Mouse (Mus musculus) midbrain, embryonic 16.5 days (tissue): ENCODE results near the gene Fbxl2. TPM values are rescaled to one million over a fixed set of nuclear protein-coding genes. Genes with fewer than 3 reads are reported as not detected.

ENCODE experiments used
- ATAC-seq: fragments of 200-750 bp; cut with Nextera tagmentation; 2 replicates; pipeline ENCODE4 v1.8.0; 2017; ENCODE audit warnings: moderate TSS enrichment
- H3K27ac ChIP-seq: fragments of 300-500 bp; sonication (generic); 2 replicates; pipeline ENCODE4 v1.5.1; 2014; ENCODE audit warnings: mild to moderate bottlenecking, low read length, mixed read lengths
- H3K27me3 ChIP-seq: fragments of 300-500 bp; sonication (generic); 2 replicates; pipeline ENCODE4 v1.6.1; 2014; ENCODE audit warnings: low read depth, low read length, mixed read lengths; ENCODE audit not compliant: control insufficient read depth, insufficient read depth
- H3K36me3 ChIP-seq: fragments of 300-500 bp; sonication (generic); 2 replicates; pipeline ENCODE4 v1.6.1; 2014; ENCODE audit warnings: mild to moderate bottlenecking, low read length, moderate library complexity, mixed read lengths; ENCODE audit not compliant: control insufficient read depth, insufficient read depth
- H3K4me1 ChIP-seq: fragments of 300-500 bp; sonication (generic); 2 replicates; pipeline ENCODE4 v1.6.1; 2014; ENCODE audit warnings: mild to moderate bottlenecking, low read length, mixed read lengths; ENCODE audit not compliant: control insufficient read depth, insufficient read depth
- H3K4me2 ChIP-seq: fragments of 300-500 bp; sonication (generic); 2 replicates; pipeline ENCODE4 v1.6.1; 2014; ENCODE audit warnings: mild to moderate bottlenecking, low read length, mixed read lengths
- H3K4me3 ChIP-seq: fragments of 300-500 bp; sonication (generic); 2 replicates; pipeline ENCODE4 v1.5.1; 2014; ENCODE audit warnings: low read depth, mild to moderate bottlenecking, low read length, moderate library complexity, mixed read lengths
- H3K9ac ChIP-seq: fragments of 300-500 bp; sonication (generic); 2 replicates; pipeline ENCODE4 v1.6.1; 2014; ENCODE audit warnings: low read depth, low read length, mixed read lengths
- H3K9me3 ChIP-seq: fragments of 300-500 bp; sonication (generic); replicated peaks from 2 replicates; pipeline ENCODE4 v1.6.1; 2014; ENCODE audit warnings: mild to moderate bottlenecking, low read length, mixed read lengths; ENCODE audit not compliant: control insufficient read depth, poor library complexity, severe bottlenecking
- whole genome bisulfite sequencing: fragments of 180-500 bp; shearing (Covaris S2); extraction: QIAGEN DNeasy Blood & Tissue Kit; methylation state at CpG from one replicate; pipeline ENCODE4 v1.1.7; 2014; 5-methylcytosine and 5-hydroxymethylcytosine counted together
- polyA plus RNA-seq: library from polyadenylated mRNA; unstranded; fragments of >200 nt; fragmentation: Nextera tagmentation; extraction: Ambion mirVana; gene quantifications from 2 replicates; pipeline ENCODE4 v1.2.1, GENCODE M21; 2015

Gene Fbxl2
- polyA plus RNA-seq, 1 experiment from 2014 or later: 35.3 TPM

DNA sequence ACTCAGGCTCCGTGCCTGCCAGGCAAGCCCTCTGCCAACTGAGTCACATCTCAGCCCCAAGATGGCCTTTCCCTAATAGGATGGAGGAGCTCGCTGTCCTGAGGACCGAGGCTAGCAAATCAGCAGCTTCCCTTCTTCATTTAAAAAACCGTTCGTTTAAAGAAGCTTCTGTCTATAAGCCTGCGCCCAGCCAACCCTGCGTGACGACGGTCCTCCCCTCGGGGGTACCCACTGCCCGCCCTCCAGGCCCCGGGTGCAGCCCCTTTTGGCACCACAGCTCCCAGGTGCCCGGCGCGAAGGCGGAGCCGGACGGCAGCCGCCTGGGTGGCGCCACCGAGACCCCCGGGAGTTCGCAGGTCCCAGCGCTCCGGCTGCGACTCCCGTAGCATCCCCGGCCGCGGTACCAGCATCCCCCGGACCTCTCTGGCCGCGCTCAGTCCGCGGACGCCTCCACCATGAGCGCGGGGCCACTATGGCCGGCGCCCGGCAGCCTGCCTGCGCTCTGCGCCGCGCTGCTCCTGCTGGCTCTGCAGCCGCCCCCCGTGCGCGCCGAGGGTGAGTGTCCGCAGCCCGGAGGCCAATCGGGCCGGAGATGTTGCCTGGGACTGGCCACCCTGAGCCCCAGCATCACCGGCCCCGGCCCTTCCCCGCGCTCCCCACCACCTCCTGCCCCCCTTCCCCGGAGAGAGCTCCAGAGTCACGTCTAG lies 11.3 kb upstream of the Fbxl2 start, which contains the start of gene Susd5:
TSS of gene Susd5 (plus strand) at position 51 of the 707 bp plus-strand sequence.
- Histone ChIP-seq H3K36me3 (no peaks in the 10 kb centered on the region), H3K4me3 (peak within 1 kb of the TSS; percentile 48), H3K4me1 (0 out of 2 replicates have a peak, but pooled peaks cover 2% of the 10 kb centered on the region), H3K27ac (no peak within 1 kb of the TSS), H3K9me3 (no peaks in the 10 kb centered on the region), H3K4me2 (peak within 1 kb of the TSS; percentile 76), H3K27me3 (peaks cover 14% of the 10 kb centered on the region), H3K9ac (peak within 1 kb of the TSS; percentile 60)
- peak; percentile 60 for ATAC-seq
- WGBS: under 1% methylated on average over 57 of the region's 60 CpGs

GRCm38 (mm10) chr9:114052866-114053265 lies 6.9 kb upstream of the Fbxl2 start:
- ATAC-seq: no peak
- 86% methylated on average over 6 of the region's 6 CpGs for WGBS
- Histone ChIP-seq H3K27me3 (peaks cover 13% of the 10 kb centered on the region), H3K4me2 (no peak overlapping the region), H3K36me3 (no peaks in the 10 kb centered on the region), H3K27ac (no peak overlapping the region), H3K9ac (no peak overlapping the region), H3K4me3 (no peak overlapping the region), H3K9me3 (no peaks in the 10 kb centered on the region), H3K4me1 (0 out of 2 replicates have a peak, but pooled peaks cover 2% of the 10 kb centered on the region)

- Histone ChIP-seq H3K9ac (no peak overlapping the region), H3K27ac (no peak overlapping the region), H3K4me1 (no peaks in the 10 kb centered on the region), H3K27me3 (peaks cover 5% of the 10 kb centered on the region), H3K36me3 (no peaks in the 10 kb centered on the region), H3K4me3 (no peak overlapping the region), H3K4me2 (no peak overlapping the region), H3K9me3 (no peaks in the 10 kb centered on the region)
- no peak for ATAC-seq
- 90% methylated on average over 4 of the region's 4 CpGs for WGBS
These were observed 6.0 kb upstream of the Fbxl2 start for GRCm38 (mm10) chr9:114052031-114052430.

DNA sequence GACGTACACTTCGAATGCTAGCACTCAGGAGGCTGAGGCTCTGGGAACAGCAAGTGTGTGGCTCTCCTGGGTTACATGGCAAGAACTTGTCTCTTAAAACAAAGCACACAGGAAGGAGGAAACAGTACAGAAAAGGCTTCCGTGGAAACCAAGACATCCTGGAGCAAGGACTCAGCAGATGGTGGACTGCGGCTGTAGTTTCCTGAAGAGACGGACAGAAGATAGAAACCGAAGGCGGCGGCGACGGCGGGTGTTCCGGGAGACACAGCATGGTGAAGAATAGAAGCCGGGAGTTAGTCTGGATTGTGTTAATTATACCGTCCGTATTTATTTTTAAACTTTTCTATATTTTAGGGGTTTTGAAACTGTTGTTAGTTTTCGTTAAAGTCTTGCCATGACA lies 4.8 kb upstream of the Fbxl2 start:
- no peak overlapping the region for H3K4me3 ChIP-seq
- H3K27me3 ChIP-seq: no peaks in the 10 kb centered on the region; the same call in none of the 2 replicates
- 94% methylated on average over 16 of the region's 16 CpGs for WGBS
- H3K9me3 ChIP-seq: no peaks in the 10 kb centered on the region
- no peak overlapping the region for H3K27ac ChIP-seq
- H3K9ac ChIP-seq: no peak overlapping the region
- no peak overlapping the region for H3K4me2 ChIP-seq
- no peak for ATAC-seq
- no peaks in the 10 kb centered on the region for H3K36me3 ChIP-seq
- no peaks in the 10 kb centered on the region for H3K4me1 ChIP-seq

GRCm38 (mm10) chr9:114050106-114050505 lies 4.1 kb upstream of the Fbxl2 start:
- Histone ChIP-seq H3K36me3 (no peaks in the 10 kb centered on the region), H3K27ac (no peak overlapping the region), H3K9me3 (no peaks in the 10 kb centered on the region), H3K4me2 (no peak overlapping the region), H3K4me3 (no peak overlapping the region), H3K9ac (no peak overlapping the region), H3K4me1 (no peaks in the 10 kb centered on the region), H3K27me3 (no peaks in the 10 kb centered on the region; the same call in 1 of the 2 replicates)
- 86% methylated on average over 7 of the region's 7 CpGs for WGBS
- ATAC-seq: no peak

- Histone ChIP-seq H3K27ac (no peak overlapping the region), H3K27me3 (no peaks in the 10 kb centered on the region), H3K4me3 (no peak overlapping the region), H3K4me2 (no peak overlapping the region), H3K4me1 (no peaks in the 10 kb centered on the region), H3K9ac (no peak overlapping the region), H3K36me3 (no peaks in the 10 kb centered on the region), H3K9me3 (no peaks in the 10 kb centered on the region)
- no peak for ATAC-seq
- WGBS: 89% methylated on average over 7 of the region's 7 CpGs
These were observed 685 bp upstream of the Fbxl2 start for GRCm38 (mm10) chr9:114046676-114047075.

DNA sequence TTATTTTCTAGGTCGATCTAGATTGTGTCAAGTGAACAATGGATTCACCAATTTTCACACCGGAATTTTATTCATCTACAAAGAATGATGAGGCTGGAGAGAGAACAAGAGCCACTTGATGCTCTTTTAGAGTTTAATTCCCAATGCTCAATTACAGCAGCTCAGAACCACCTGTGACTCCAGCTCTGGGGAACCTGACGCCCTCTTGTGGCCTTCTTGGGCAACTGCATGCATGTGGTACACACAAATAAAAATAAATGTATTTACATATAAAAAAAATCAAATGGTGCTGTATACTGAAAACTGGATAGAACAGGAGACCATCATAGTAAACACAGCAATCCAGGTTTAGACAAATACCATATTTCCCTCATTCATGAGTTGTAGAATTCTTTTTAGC lies 1.5 kb downstream of the Fbxl2 start:
- Histone ChIP-seq H3K4me1 (no peaks in the 10 kb centered on the region), H3K9me3 (no peaks in the 10 kb centered on the region), H3K9ac (no peak overlapping the region), H3K27ac (no peak overlapping the region), H3K4me2 (no peak overlapping the region), H3K27me3 (no peaks in the 10 kb centered on the region), H3K4me3 (no peak overlapping the region), H3K36me3 (no peaks in the 10 kb centered on the region)
- WGBS: 57% methylated on average over 3 of the region's 3 CpGs
- ATAC-seq: no peak

DNA sequence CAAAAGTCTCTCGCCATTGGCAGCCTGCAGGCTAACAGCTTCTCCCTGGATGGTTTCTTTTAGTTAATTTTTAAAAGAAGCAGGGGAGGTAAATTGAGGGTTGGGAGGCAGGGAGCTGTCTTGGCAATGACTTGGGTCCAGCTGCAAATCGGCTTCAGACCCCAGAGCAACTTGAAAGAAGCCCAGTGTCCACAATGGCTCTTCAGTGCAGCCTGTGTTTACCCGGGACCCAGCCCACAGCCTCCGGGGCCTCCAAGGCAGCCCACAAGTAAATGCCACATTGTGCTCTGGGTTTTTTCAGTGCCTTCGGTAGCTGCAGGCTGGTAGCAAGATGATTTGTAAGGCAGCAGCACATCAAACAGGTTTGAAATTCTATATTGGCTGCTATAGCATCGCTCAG lies 3.5 kb downstream of the Fbxl2 start:
- Histone ChIP-seq H3K27ac (no peak overlapping the region), H3K4me2 (no peak overlapping the region), H3K4me1 (no peaks in the 10 kb centered on the region), H3K9me3 (no peaks in the 10 kb centered on the region), H3K27me3 (no peaks in the 10 kb centered on the region), H3K9ac (no peak overlapping the region), H3K4me3 (no peak overlapping the region), H3K36me3 (no peaks in the 10 kb centered on the region)
- 51% methylated on average over 6 of the region's 6 CpGs for WGBS
- no peak for ATAC-seq

- 78% methylated on average over 4 of the region's 4 CpGs for WGBS
- Histone ChIP-seq H3K27me3 (no peaks in the 10 kb centered on the region), H3K4me3 (no peak overlapping the region), H3K4me2 (no peak overlapping the region), H3K9ac (no peak overlapping the region), H3K4me1 (no peaks in the 10 kb centered on the region), H3K9me3 (no peaks in the 10 kb centered on the region), H3K27ac (no peak overlapping the region), H3K36me3 (no peaks in the 10 kb centered on the region)
- no peak for ATAC-seq
These were observed 5.0 kb downstream of the Fbxl2 start for GRCm38 (mm10) chr9:114040945-114041344.
